ENCODE assay signal across 20 mouse cellular contexts in the genomic region with DNA sequence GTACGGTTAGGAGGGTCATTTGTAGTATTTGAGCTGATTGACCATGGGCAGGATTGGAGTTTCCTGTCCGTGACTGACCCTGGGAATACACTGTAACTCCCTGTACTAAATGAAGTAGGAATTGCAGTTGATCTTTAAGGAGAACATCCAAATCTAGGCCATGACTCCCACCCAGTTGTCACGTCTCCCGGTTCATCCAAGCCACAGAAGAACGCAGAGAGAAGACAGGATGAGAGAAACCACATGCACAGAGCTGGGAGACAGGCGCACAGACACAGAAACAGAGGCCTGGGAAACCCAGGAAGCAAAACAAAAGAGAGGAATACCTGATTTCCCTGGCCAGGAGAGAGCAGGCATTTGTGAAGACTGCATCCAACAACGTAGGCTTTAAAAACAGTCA.
DNase-seq lines count a peak whose midpoint lies in the region; ATAC-seq and TF ChIP-seq lines count a peak whose summit lies in the region.
"Had no signal": no experiment of that assay in that cellular context is flagged by ENCODE, and none has a peak within 500 bp of the region (broad histone marks: within the 10 kb centered on the region; RNA-seq: fewer than 3 reads in every experiment).

No protein-coding gene starts in this region.

- H3K27ac ChIP-seq in forebrain, embryonic 14.5 days (ENCODE audit: low read depth, low read length), result 0 out of 2 replicates have a peak overlapping the region, but pooled peaks have one; percentile 14
- no peak overlapping the region for H3K27ac ChIP-seq in forebrain, embryonic 13.5 days
- H3K27ac ChIP-seq in layer of hippocampus, adult 2 months, result peak overlapping the region; percentile 56; the same call in 1 of the 2 replicates
- H3K27ac ChIP-seq in neural tube, embryonic 15.5 days (replicated peaks), result 0 out of 2 replicates have a peak overlapping the region, but pooled peaks have one; percentile 4
- peak overlapping the region; percentile 22; the same call in 1 of the 2 replicates for H3K27ac ChIP-seq in olfactory bulb, adult 2 months (ENCODE audit: insufficient read depth, low read depth, low read length)
- H3K27ac ChIP-seq: embryonic facial prominence, embryonic 12.5 days; forebrain, embryonic 15.5 days; gastrocnemius, adult 2 months; hindbrain, embryonic 13.5 days; intestine, embryonic 15.5 days had no signal

- no peaks in the 10 kb centered on the region for H3K27me3 ChIP-seq in forebrain, embryonic 14.5 days (replicated peaks; ENCODE audit: control insufficient read depth, insufficient read depth, low read length)
- H3K27me3 ChIP-seq in forebrain, embryonic 13.5 days, result no peaks in the 10 kb centered on the region; the same call in 1 of the 2 replicates
- no peaks in the 10 kb centered on the region for H3K27me3 ChIP-seq in neural tube, embryonic 15.5 days (replicated peaks)
- H3K27me3 ChIP-seq: CH12.LX; embryonic facial prominence, embryonic 12.5 days; forebrain, embryonic 15.5 days; hindbrain, embryonic 13.5 days; intestine, embryonic 15.5 days; Patski had no signal

- ATAC-seq in forebrain, embryonic 14.5 days, result no peak
- ATAC-seq in forebrain, embryonic 13.5 days, result no peak
- ATAC-seq in neural tube, embryonic 15.5 days (ENCODE audit: low FRiP score), result no peak
- ATAC-seq: activated CD4-positive, CD25-positive, alpha-beta regulatory T cell, adult 4 months; forebrain, embryonic 15.5 days; intestine, embryonic 15.5 days; Patski had no signal

- no peak overlapping the region for H3K4me2 ChIP-seq in forebrain, embryonic 14.5 days (ENCODE audit: low read length)
- no peak overlapping the region for H3K4me2 ChIP-seq in forebrain, embryonic 13.5 days
- no peak overlapping the region for H3K4me2 ChIP-seq in neural tube, embryonic 15.5 days
- H3K4me2 ChIP-seq: embryonic facial prominence, embryonic 12.5 days; forebrain, embryonic 15.5 days; hindbrain, embryonic 13.5 days; intestine, embryonic 15.5 days had no signal

- no peak for DNase-seq in forebrain, embryonic 14.5 days (ENCODE audit: low spot score)
- DNase-seq in layer of hippocampus, adult 2 months (ENCODE audit: low spot score in 2 of 2), result no peak
- DNase-seq in layer of hippocampus, adult 18-20 months (ENCODE audit: low spot score in 2 of 2), result no peak
- no peak for DNase-seq in neural tube, embryonic 10.5 days (ENCODE audit: extremely low spot score, low spot score)
- DNase-seq: cerebellum, adult 8-10 months; cerebellum, postnatal 14 days; gastrocnemius, adult 2 months; gastrocnemius, postnatal 25 days; heart, postnatal 10 days; heart, postnatal 4 days had no signal

- no peaks in the 10 kb centered on the region for H3K36me3 ChIP-seq in forebrain, embryonic 14.5 days (ENCODE audit: control insufficient read depth, insufficient read depth, low read length)
- H3K36me3 ChIP-seq in forebrain, embryonic 13.5 days (ENCODE audit: poor library complexity, severe bottlenecking), result no peaks in the 10 kb centered on the region
- no peaks in the 10 kb centered on the region for H3K36me3 ChIP-seq in neural tube, embryonic 15.5 days
- H3K36me3 ChIP-seq: embryonic facial prominence, embryonic 12.5 days; forebrain, embryonic 15.5 days; hindbrain, embryonic 13.5 days; intestine, embryonic 15.5 days had no signal

- no peak for TF ChIP-seq POLR2A in olfactory bulb, adult 2 months (IDR thresholded peaks at IDR 0.05; ENCODE audit: insufficient read depth, low read depth, low read length)

- H3K9ac ChIP-seq in forebrain, embryonic 14.5 days (ENCODE audit: low read length), result no peak overlapping the region
- H3K9ac ChIP-seq in forebrain, embryonic 13.5 days, result no peak overlapping the region
- H3K9ac ChIP-seq in neural tube, embryonic 15.5 days (replicated peaks), result no peak overlapping the region
- H3K9ac ChIP-seq: embryonic facial prominence, embryonic 12.5 days; forebrain, embryonic 15.5 days; hindbrain, embryonic 13.5 days; intestine, embryonic 15.5 days had no signal

- H3K4me1 ChIP-seq in forebrain, embryonic 14.5 days (ENCODE audit: control insufficient read depth, insufficient read depth, low read length), result peaks cover 17% of the 10 kb centered on the region; the same call in 1 of the 2 replicates
- peaks cover 32% of the 10 kb centered on the region for H3K4me1 ChIP-seq in forebrain, embryonic 13.5 days
- peaks cover 28% of the 10 kb centered on the region for H3K4me1 ChIP-seq in neural tube, embryonic 15.5 days
- H3K4me1 ChIP-seq in olfactory bulb, adult 2 months (ENCODE audit: control insufficient read depth, insufficient read depth, low read length), result peaks cover 16% of the 10 kb centered on the region
- H3K4me1 ChIP-seq: embryonic facial prominence, embryonic 12.5 days; intestine, embryonic 15.5 days had no signal

- TF ChIP-seq CTCF in layer of hippocampus, adult 2 months (conservative IDR thresholded peaks at IDR 0.05), result no peak
- TF ChIP-seq CTCF in olfactory bulb, adult 2 months (IDR thresholded peaks at IDR 0.05; ENCODE audit: insufficient read depth, low read depth, low read length), result no peak

- H3K4me3 ChIP-seq in forebrain, embryonic 14.5 days (ENCODE audit: low read depth, low read length), result no peak overlapping the region
- no peak overlapping the region for H3K4me3 ChIP-seq in forebrain, embryonic 13.5 days
- H3K4me3 ChIP-seq in layer of hippocampus, adult 2 months, result no peak overlapping the region
- no peak overlapping the region for H3K4me3 ChIP-seq in neural tube, embryonic 15.5 days (replicated peaks)
- no peak overlapping the region for H3K4me3 ChIP-seq in olfactory bulb, adult 2 months (ENCODE audit: insufficient read depth, low read depth, low read length)
- H3K4me3 ChIP-seq: embryonic facial prominence, embryonic 12.5 days; forebrain, embryonic 15.5 days; gastrocnemius, adult 2 months; hindbrain, embryonic 13.5 days; intestine, embryonic 15.5 days had no signal

- no peaks in the 10 kb centered on the region for H3K9me3 ChIP-seq in forebrain, embryonic 14.5 days (replicated peaks; ENCODE audit: control insufficient read depth, low read length)
- no peaks in the 10 kb centered on the region for H3K9me3 ChIP-seq in forebrain, embryonic 13.5 days (replicated peaks)
- H3K9me3 ChIP-seq in neural tube, embryonic 15.5 days (replicated peaks), result no peaks in the 10 kb centered on the region
- H3K9me3 ChIP-seq: embryonic facial prominence, embryonic 12.5 days; forebrain, embryonic 15.5 days; hindbrain, embryonic 13.5 days; intestine, embryonic 15.5 days had no signal

- 90% methylated on average over 7 of the region's 7 CpGs for WGBS in forebrain, embryonic 14.5 days
- 77% methylated on average over 7 of the region's 7 CpGs for WGBS in forebrain, embryonic 13.5 days
- WGBS in neural tube, embryonic 15.5 days, result 80% methylated on average over 7 of the region's 7 CpGs
- 48% methylated on average over 7 of the region's 7 CpGs for WGBS in olfactory bulb, adult 2 months
